Mouse (Mus musculus): Measurements from ENCODE around the gene Nap1l1.

DNA sequence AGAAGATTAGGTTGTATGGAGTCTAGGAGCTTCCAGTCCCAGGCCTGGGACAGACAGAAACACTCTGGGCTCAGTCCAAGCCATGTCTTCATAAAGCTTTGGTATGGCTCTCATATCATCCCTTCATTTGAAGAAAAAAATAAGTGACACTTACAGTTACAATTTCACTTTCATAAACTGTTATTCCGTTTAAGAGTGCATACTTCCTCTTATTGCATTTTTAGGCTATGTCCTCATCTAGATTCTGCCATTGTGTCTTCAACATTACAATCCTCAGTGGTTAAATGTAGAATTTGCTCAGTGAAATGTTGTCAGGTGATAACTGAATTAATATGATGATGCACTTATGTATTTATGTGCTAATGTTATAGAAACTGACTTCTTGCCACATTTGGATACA lies 8.2 kb upstream of the Nap1l1 start:
- TF ChIP-seq CTCF (IDR thresholded peaks at IDR 0.05; ENCODE audit: low read depth) (no peak), EP300 (IDR thresholded peaks at IDR 0.05; ENCODE audit: low read depth) (no peak)
